In genomic region chr5:120656281-120656751, GRCm38 (mm10) we compare ENCODE assay signal across 16 mouse cellular contexts. TPM values are rescaled to one million over a fixed set of nuclear protein-coding genes. Genes with fewer than 3 reads are reported as not detected.
DNase-seq lines count a peak whose midpoint lies in the region; ATAC-seq and TF ChIP-seq lines count a peak whose summit lies in the region.
"Had no signal": no experiment of that assay in that cellular context is flagged by ENCODE, and none has a peak within 500 bp of the region (broad histone marks: within the 10 kb centered on the region; RNA-seq: fewer than 3 reads in every experiment).

No protein-coding gene starts in this region.

- no peak overlapping the region for H3K9ac ChIP-seq in forebrain, embryonic 13.5 days
- no peak overlapping the region for H3K9ac ChIP-seq in forebrain, embryonic 12.5 days
- no peak overlapping the region for H3K9ac ChIP-seq in midbrain, postnatal 0 days (replicated peaks; ENCODE audit: low read length, poor library complexity, severe bottlenecking)
- H3K9ac ChIP-seq in midbrain, embryonic 15.5 days = no peak overlapping the region
- H3K9ac ChIP-seq in intestine, embryonic 15.5 days = no peak overlapping the region
- H3K9ac ChIP-seq in hindbrain, embryonic 16.5 days (ENCODE audit: low read depth, low read length) = no peak overlapping the region
- H3K9ac ChIP-seq: limb, embryonic 13.5 days had no signal

- peak; percentile 24 for TF ChIP-seq CTCF in midbrain, postnatal 0 days (IDR thresholded peaks at IDR 0.05)

- H3K4me2 ChIP-seq in forebrain, embryonic 13.5 days = no peak overlapping the region
- H3K4me2 ChIP-seq in forebrain, embryonic 12.5 days = no peak overlapping the region
- H3K4me2 ChIP-seq in midbrain, postnatal 0 days (ENCODE audit: low read depth, low read length, poor library complexity, severe bottlenecking) = no peak overlapping the region
- H3K4me2 ChIP-seq in midbrain, embryonic 15.5 days = no peak overlapping the region
- no peak overlapping the region for H3K4me2 ChIP-seq in intestine, embryonic 15.5 days (replicated peaks)
- no peak overlapping the region for H3K4me2 ChIP-seq in hindbrain, embryonic 16.5 days (ENCODE audit: low read length)
- H3K4me2 ChIP-seq: limb, embryonic 13.5 days had no signal

- no peak for DNase-seq in midbrain, postnatal 0 days (ENCODE audit: low spot score)
- DNase-seq in lung, postnatal 10 days = peak; percentile 57
- DNase-seq in kidney, postnatal 25 days = no peak
- DNase-seq: adrenal gland, postnatal 14 days; cerebellum, adult 9-11 months; kidney, adult 9 months had no signal

- WGBS in forebrain, embryonic 13.5 days = 83% methylated on average over 12 of the region's 12 CpGs
- 86% methylated on average over 12 of the region's 12 CpGs for WGBS in forebrain, embryonic 12.5 days
- 85% methylated on average over 12 of the region's 12 CpGs for WGBS in midbrain, postnatal 0 days
- WGBS in midbrain, embryonic 15.5 days = 88% methylated on average over 12 of the region's 12 CpGs
- 79% methylated on average over 12 of the region's 12 CpGs for WGBS in intestine, embryonic 15.5 days
- 78% methylated on average over 12 of the region's 12 CpGs for WGBS in hindbrain, embryonic 16.5 days

- H3K9me3 ChIP-seq in forebrain, embryonic 13.5 days (replicated peaks) = no peaks in the 10 kb centered on the region
- H3K9me3 ChIP-seq in forebrain, embryonic 12.5 days = no peaks in the 10 kb centered on the region
- no peaks in the 10 kb centered on the region for H3K9me3 ChIP-seq in midbrain, postnatal 0 days (ENCODE audit: low read length)
- no peaks in the 10 kb centered on the region for H3K9me3 ChIP-seq in midbrain, embryonic 15.5 days
- H3K9me3 ChIP-seq in intestine, embryonic 15.5 days = no peaks in the 10 kb centered on the region
- no peaks in the 10 kb centered on the region for H3K9me3 ChIP-seq in hindbrain, embryonic 16.5 days (ENCODE audit: control insufficient read depth, low read length)
- H3K9me3 ChIP-seq: limb, embryonic 13.5 days had no signal

- H3K4me1 ChIP-seq in forebrain, embryonic 13.5 days = 0 out of 2 replicates have a peak, but pooled peaks cover 3% of the 10 kb centered on the region
- no peaks in the 10 kb centered on the region for H3K4me1 ChIP-seq in forebrain, embryonic 12.5 days
- peaks cover 3% of the 10 kb centered on the region; the same call in 1 of the 2 replicates for H3K4me1 ChIP-seq in midbrain, postnatal 0 days (ENCODE audit: insufficient read depth, low read length)
- peaks cover 15% of the 10 kb centered on the region for H3K4me1 ChIP-seq in midbrain, embryonic 15.5 days
- H3K4me1 ChIP-seq in intestine, embryonic 15.5 days (replicated peaks) = no peaks in the 10 kb centered on the region
- peaks cover 7% of the 10 kb centered on the region for H3K4me1 ChIP-seq in hindbrain, embryonic 16.5 days (ENCODE audit: control insufficient read depth, insufficient read depth, low read depth, low read length)
- H3K4me1 ChIP-seq: limb, embryonic 13.5 days had no signal

- no peaks in the 10 kb centered on the region for H3K36me3 ChIP-seq in forebrain, embryonic 13.5 days (ENCODE audit: poor library complexity, severe bottlenecking)
- no peaks in the 10 kb centered on the region for H3K36me3 ChIP-seq in forebrain, embryonic 12.5 days (replicated peaks)
- H3K36me3 ChIP-seq in midbrain, postnatal 0 days (ENCODE audit: insufficient read depth, low read length) = no peaks in the 10 kb centered on the region
- H3K36me3 ChIP-seq in midbrain, embryonic 15.5 days (replicated peaks) = no peaks in the 10 kb centered on the region
- H3K36me3 ChIP-seq in intestine, embryonic 15.5 days = no peaks in the 10 kb centered on the region
- H3K36me3 ChIP-seq in hindbrain, embryonic 16.5 days (ENCODE audit: control insufficient read depth, insufficient read depth, low read length) = no peaks in the 10 kb centered on the region
- H3K36me3 ChIP-seq: limb, embryonic 13.5 days had no signal

- peaks cover 4% of the 10 kb centered on the region; the same call in 1 of the 2 replicates for H3K27me3 ChIP-seq in forebrain, embryonic 13.5 days
- H3K27me3 ChIP-seq in forebrain, embryonic 12.5 days = peaks cover 18% of the 10 kb centered on the region
- no peaks in the 10 kb centered on the region for H3K27me3 ChIP-seq in midbrain, postnatal 0 days (ENCODE audit: insufficient read depth, low read length)
- no peaks in the 10 kb centered on the region for H3K27me3 ChIP-seq in midbrain, embryonic 15.5 days (replicated peaks)
- peaks cover 5% of the 10 kb centered on the region; the same call in 1 of the 2 replicates for H3K27me3 ChIP-seq in intestine, embryonic 15.5 days (replicated peaks)
- 0 out of 2 replicates have a peak, but pooled peaks cover 4% of the 10 kb centered on the region for H3K27me3 ChIP-seq in hindbrain, embryonic 16.5 days (replicated peaks; ENCODE audit: control insufficient read depth, insufficient read depth, low read length)

- no peak; the same call in 1 of the 2 replicates for ATAC-seq in forebrain, embryonic 13.5 days
- ATAC-seq in forebrain, embryonic 12.5 days (ENCODE audit: low FRiP score) = no peak
- ATAC-seq in midbrain, postnatal 0 days (ENCODE audit: low FRiP score) = no peak
- no peak for ATAC-seq in midbrain, embryonic 15.5 days (replicated peaks)
- no peak for ATAC-seq in intestine, embryonic 15.5 days
- no peak for ATAC-seq in hindbrain, embryonic 16.5 days

- no peak overlapping the region for H3K4me3 ChIP-seq in forebrain, embryonic 13.5 days
- H3K4me3 ChIP-seq in forebrain, embryonic 12.5 days (replicated peaks) = no peak overlapping the region
- no peak overlapping the region for H3K4me3 ChIP-seq in midbrain, postnatal 0 days (ENCODE audit: low read depth, low read length)
- no peak overlapping the region for H3K4me3 ChIP-seq in midbrain, embryonic 15.5 days
- no peak overlapping the region for H3K4me3 ChIP-seq in intestine, embryonic 15.5 days (replicated peaks)
- no peak overlapping the region for H3K4me3 ChIP-seq in hindbrain, embryonic 16.5 days (ENCODE audit: low read length)
- H3K4me3 ChIP-seq: limb, embryonic 13.5 days had no signal

- H3K27ac ChIP-seq in forebrain, embryonic 13.5 days = peak overlapping the region; percentile 31; the same call in 1 of the 2 replicates
- H3K27ac ChIP-seq in forebrain, embryonic 12.5 days = no peak overlapping the region
- H3K27ac ChIP-seq in midbrain, postnatal 0 days (ENCODE audit: low read depth, low read length) = no peak overlapping the region
- no peak overlapping the region for H3K27ac ChIP-seq in midbrain, embryonic 15.5 days
- H3K27ac ChIP-seq in intestine, embryonic 15.5 days = no peak overlapping the region
- no peak overlapping the region for H3K27ac ChIP-seq in hindbrain, embryonic 16.5 days (ENCODE audit: low read depth, low read length)
- H3K27ac ChIP-seq: limb, embryonic 13.5 days had no signal

RNA-seq across cellular contexts. Expression of gene Rasal1, which starts 7.7 kb away (rescaled TPM):
- 0.27 and 0.79 TPM in 2 replicates for polyA plus RNA-seq in forebrain, embryonic 13.5 days (2015; fragmentation: Nextera tagmentation; extraction: Ambion mirVana)
- polyA plus RNA-seq in forebrain, embryonic 12.5 days (2016; fragmentation: Nextera tagmentation; extraction: Ambion mirVana) = 0.17 and 0.20 TPM in 2 replicates
- total RNA-seq in midbrain, postnatal 0 days (2014; rRNA removed) = 18.1 and 24.7 TPM in 2 replicates
- polyA plus RNA-seq in midbrain, postnatal 0 days (2015; fragmentation: Nextera tagmentation; extraction: Ambion mirVana) = 8.2 and 9.9 TPM in 2 replicates
- 1.0 and 1.6 TPM in 2 replicates for polyA plus RNA-seq in midbrain, embryonic 15.5 days (2015; fragmentation: Nextera tagmentation; extraction: Ambion mirVana)
- 0.49 and 1.0 TPM in 2 replicates for polyA plus RNA-seq in intestine, embryonic 15.5 days (2015; fragmentation: Nextera tagmentation; extraction: Ambion mirVana)
- polyA plus RNA-seq in hindbrain, embryonic 16.5 days (2015; fragmentation: Nextera tagmentation; extraction: Ambion mirVana) = 0.61 and 1.9 TPM in 2 replicates
- total RNA-seq: heart, postnatal 25 days; megakaryocyte, adult 5-6 weeks had no signal

RNA-seq across cellular contexts. Expression of gene Cfap73, which starts 22.3 kb away (rescaled TPM):
- polyA plus RNA-seq in forebrain, embryonic 13.5 days (2015; fragmentation: Nextera tagmentation; extraction: Ambion mirVana) = 0.65 TPM in 1 of 2 replicates, not detected in the other
- 0.28 TPM in 1 of 2 replicates, not detected in the other for polyA plus RNA-seq in forebrain, embryonic 12.5 days (2016; fragmentation: Nextera tagmentation; extraction: Ambion mirVana)
- 0.38 and 0.60 TPM in 2 replicates for total RNA-seq in midbrain, postnatal 0 days (2014; rRNA removed)
- polyA plus RNA-seq in midbrain, postnatal 0 days (2015; fragmentation: Nextera tagmentation; extraction: Ambion mirVana) = 0.62 and 0.74 TPM in 2 replicates
- polyA plus RNA-seq in midbrain, embryonic 15.5 days (2015; fragmentation: Nextera tagmentation; extraction: Ambion mirVana) = 0.44 and 0.70 TPM in 2 replicates
- not detected in 2 replicates for polyA plus RNA-seq in intestine, embryonic 15.5 days (2015; fragmentation: Nextera tagmentation; extraction: Ambion mirVana)
- polyA plus RNA-seq in hindbrain, embryonic 16.5 days (2015; fragmentation: Nextera tagmentation; extraction: Ambion mirVana) = 0.51 and 0.92 TPM in 2 replicates
- total RNA-seq: heart, postnatal 25 days; megakaryocyte, adult 5-6 weeks; MEL had no signal
- polyA plus RNA-seq: limb, embryonic 13.5 days; small intestine, adult 2 months had no signal

RNA-seq across cellular contexts. Expression of gene Ddx54, which starts 43.8 kb away (rescaled TPM):
- polyA plus RNA-seq in forebrain, embryonic 13.5 days (2015; fragmentation: Nextera tagmentation; extraction: Ambion mirVana) = 45.3 and 48.0 TPM in 2 replicates
- 50.7 and 52.6 TPM in 2 replicates for polyA plus RNA-seq in forebrain, embryonic 12.5 days (2016; fragmentation: Nextera tagmentation; extraction: Ambion mirVana)
- total RNA-seq in midbrain, postnatal 0 days (2014; rRNA removed) = 36.2 and 37.8 TPM in 2 replicates
- polyA plus RNA-seq in midbrain, postnatal 0 days (2015; fragmentation: Nextera tagmentation; extraction: Ambion mirVana) = 31.7 and 32.6 TPM in 2 replicates
- 39.9 and 43.7 TPM in 2 replicates for polyA plus RNA-seq in midbrain, embryonic 15.5 days (2015; fragmentation: Nextera tagmentation; extraction: Ambion mirVana)
- 47.5 and 49.3 TPM in 2 replicates for polyA plus RNA-seq in intestine, embryonic 15.5 days (2015; fragmentation: Nextera tagmentation; extraction: Ambion mirVana)
- 38.4 and 42.0 TPM in 2 replicates for polyA plus RNA-seq in hindbrain, embryonic 16.5 days (2015; fragmentation: Nextera tagmentation; extraction: Ambion mirVana)

RNA-seq across cellular contexts. Expression of gene Rita1, which starts 43.9 kb away (rescaled TPM):
- polyA plus RNA-seq in forebrain, embryonic 13.5 days (2015; fragmentation: Nextera tagmentation; extraction: Ambion mirVana) = 19.0 TPM in 2 replicates
- 13.6 and 16.6 TPM in 2 replicates for polyA plus RNA-seq in forebrain, embryonic 12.5 days (2016; fragmentation: Nextera tagmentation; extraction: Ambion mirVana)
- 32.3 and 43.6 TPM in 2 replicates for total RNA-seq in midbrain, postnatal 0 days (2014; rRNA removed)
- polyA plus RNA-seq in midbrain, postnatal 0 days (2015; fragmentation: Nextera tagmentation; extraction: Ambion mirVana) = 31.4 and 33.9 TPM in 2 replicates
- 28.3 and 30.6 TPM in 2 replicates for polyA plus RNA-seq in midbrain, embryonic 15.5 days (2015; fragmentation: Nextera tagmentation; extraction: Ambion mirVana)
- polyA plus RNA-seq in intestine, embryonic 15.5 days (2015; fragmentation: Nextera tagmentation; extraction: Ambion mirVana) = 10.6 and 11.4 TPM in 2 replicates
- 29.3 and 33.7 TPM in 2 replicates for polyA plus RNA-seq in hindbrain, embryonic 16.5 days (2015; fragmentation: Nextera tagmentation; extraction: Ambion mirVana)

RNA-seq across cellular contexts. Expression of gene Dtx1, which starts 55.4 kb away (rescaled TPM):
- 17.9 and 18.1 TPM in 2 replicates for polyA plus RNA-seq in forebrain, embryonic 13.5 days (2015; fragmentation: Nextera tagmentation; extraction: Ambion mirVana)
- 17.1 and 18.1 TPM in 2 replicates for polyA plus RNA-seq in forebrain, embryonic 12.5 days (2016; fragmentation: Nextera tagmentation; extraction: Ambion mirVana)
- 240 and 242 TPM in 2 replicates for total RNA-seq in midbrain, postnatal 0 days (2014; rRNA removed)
- 63.0 and 67.9 TPM in 2 replicates for polyA plus RNA-seq in midbrain, postnatal 0 days (2015; fragmentation: Nextera tagmentation; extraction: Ambion mirVana)
- polyA plus RNA-seq in midbrain, embryonic 15.5 days (2015; fragmentation: Nextera tagmentation; extraction: Ambion mirVana) = 64.5 and 68.9 TPM in 2 replicates
- 4.1 and 4.3 TPM in 2 replicates for polyA plus RNA-seq in intestine, embryonic 15.5 days (2015; fragmentation: Nextera tagmentation; extraction: Ambion mirVana)
- 44.8 and 46.6 TPM in 2 replicates for polyA plus RNA-seq in hindbrain, embryonic 16.5 days (2015; fragmentation: Nextera tagmentation; extraction: Ambion mirVana)
